Mouse (Mus musculus) liver (tissue): ENCODE measurements at regions not wholly inside any gene's neighbourhood (a gene's known extent, or its start where the extent isn't known, plus 50 kb on each side); places are given as distances from the start of the nearest gene placed in this dataset.

ENCODE experiments used
- DNase-seq: peaks from one replicate; pipeline ENCODE4 v3.0.0-alpha.2; 2020; ENCODE audit warnings: mixed read lengths

- no peak for DNase-seq
Measured at GRCm38 (mm10) chr9:79146004-79146403, 530.7 kb downstream of the Cd109 start.

- no peak for DNase-seq
Measured at GRCm38 (mm10) chr9:79165596-79165995, 550.2 kb downstream of the Cd109 start.

GRCm38 (mm10) chr9:79173036-79173435, 545.6 kb downstream of the Col12a1 start:
- no peak for DNase-seq

- no peak for DNase-seq
Measured at GRCm38 (mm10) chr9:79179954-79180353, 538.7 kb downstream of the Col12a1 start.

GRCm38 (mm10) chr9:79195420-79195819, 523.2 kb downstream of the Col12a1 start:
- no peak for DNase-seq

GRCm38 (mm10) chr9:79201755-79202154, 516.9 kb downstream of the Col12a1 start:
- DNase-seq = no peak

- peak; percentile 9 for DNase-seq
Measured at GRCm38 (mm10) chr9:79213364-79213763, 505.3 kb downstream of the Col12a1 start.

- DNase-seq = no peak
Measured at GRCm38 (mm10) chr9:79215986-79216385, 502.6 kb downstream of the Col12a1 start.

- DNase-seq = no peak
Measured at GRCm38 (mm10) chr9:79216432-79216831, 502.2 kb downstream of the Col12a1 start.

GRCm38 (mm10) chr9:79233081-79233480, 485.6 kb downstream of the Col12a1 start:
- DNase-seq = no peak

- DNase-seq = no peak
Measured at GRCm38 (mm10) chr9:79233751-79234150, 484.9 kb downstream of the Col12a1 start.

- DNase-seq = no peak
Measured at GRCm38 (mm10) chr9:79269646-79270213, 448.9 kb downstream of the Col12a1 start.

- no peak for DNase-seq
Measured at GRCm38 (mm10) chr9:79270256-79270655, 448.4 kb downstream of the Col12a1 start.

GRCm38 (mm10) chr9:79287849-79288248, 430.8 kb downstream of the Col12a1 start:
- DNase-seq = no peak

GRCm38 (mm10) chr9:79295306-79295705, 423.3 kb downstream of the Col12a1 start:
- DNase-seq = no peak

- no peak for DNase-seq
Measured at GRCm38 (mm10) chr9:79301580-79301979, 417.1 kb downstream of the Col12a1 start.

- DNase-seq = no peak
Measured at GRCm38 (mm10) chr9:79310591-79310990, 408.0 kb downstream of the Col12a1 start.

- DNase-seq = no peak
Measured at GRCm38 (mm10) chr9:79317411-79317810, 401.2 kb downstream of the Col12a1 start.

GRCm38 (mm10) chr9:79346371-79347096, 372.1 kb downstream of the Col12a1 start:
- DNase-seq = no peak

- no peak for DNase-seq
Measured at GRCm38 (mm10) chr9:79392020-79392419, 326.6 kb downstream of the Col12a1 start.

- DNase-seq = no peak
Measured at GRCm38 (mm10) chr9:79414989-79415388, 303.6 kb downstream of the Col12a1 start.

- no peak for DNase-seq
Measured at GRCm38 (mm10) chr9:79430417-79430816, 288.2 kb downstream of the Col12a1 start.

- DNase-seq = no peak
Measured at GRCm38 (mm10) chr9:79437636-79438035, 281.0 kb downstream of the Col12a1 start.

- no peak for DNase-seq
Measured at GRCm38 (mm10) chr9:79439233-79439960, 279.2 kb downstream of the Col12a1 start.
